Mouse (Mus musculus) neural tube, embryonic 12.5 days (tissue): ENCODE results near the gene Gja10. TPM values are rescaled to one million over a fixed set of nuclear protein-coding genes. Genes with fewer than 3 reads are reported as not detected.

Experiments
- ATAC-seq: fragments of 200-750 bp; cut with Nextera tagmentation; 2 replicates; pipeline ENCODE4 v1.8.0; 2017; ENCODE audit warnings: low read depth, mild to moderate bottlenecking, moderate TSS enrichment, moderate library complexity; ENCODE audit not compliant: low FRiP score
- H3K27ac ChIP-seq: fragments of 300-500 bp; sonication (generic); 2 replicates; pipeline ENCODE4 v1.5.1; 2016
- H3K27me3 ChIP-seq: fragments of 300-500 bp; sonication (generic); replicated peaks from 2 replicates; pipeline ENCODE4 v1.6.1; 2016; ENCODE audit warnings: mild to moderate bottlenecking
- H3K36me3 ChIP-seq: fragments of 300-500 bp; sonication (generic); 2 replicates; pipeline ENCODE4 v1.6.1; 2016; ENCODE audit warnings: mild to moderate bottlenecking
- H3K4me1 ChIP-seq: fragments of 300-500 bp; sonication (generic); 2 replicates; pipeline ENCODE4 v1.6.1; 2016
- H3K4me2 ChIP-seq: fragments of 300-500 bp; sonication (generic); replicated peaks from 2 replicates; pipeline ENCODE4 v1.6.1; 2016; ENCODE audit warnings: mild to moderate bottlenecking
- H3K4me3 ChIP-seq: fragments of 300-500 bp; sonication (generic); 2 replicates; pipeline ENCODE4 v1.5.1; 2016
- H3K9ac ChIP-seq: fragments of 300-500 bp; sonication (generic); 2 replicates; pipeline ENCODE4 v1.6.1; 2016; ENCODE audit warnings: mild to moderate bottlenecking
- H3K9me3 ChIP-seq: fragments of 300-500 bp; sonication (generic); 2 replicates; pipeline ENCODE4 v1.6.1; 2016; ENCODE audit warnings: mild to moderate bottlenecking
- WGBS: fragments of 180-500 bp; shearing (Covaris S2); methylation state at CpG from one replicate; pipeline ENCODE4 v1.1.7; 2016; 5-methylcytosine and 5-hydroxymethylcytosine counted together
- polyA plus RNA-seq: library from polyadenylated mRNA; unstranded; fragments of >200 nt; fragmentation: Nextera tagmentation; extraction: Ambion mirVana; gene quantifications from 2 replicates; pipeline ENCODE4 v1.2.1, GENCODE M21; 2016

Gene Gja10
- polyA plus RNA-seq, result 0.14 TPM in 2 replicates

GRCm38 (mm10) chr4:32602660-32603059 lies at the start of gene Gja10:
Gene Gja10, minus strand, starts transcription at chr4:32602760.
- Histone ChIP-seq H3K9ac (no peak within 1 kb of the TSS), H3K4me2 (no peak within 1 kb of the TSS), H3K4me3 (no peak within 1 kb of the TSS), H3K4me1 (no peaks in the 10 kb centered on the region), H3K27ac (no peak within 1 kb of the TSS), H3K27me3 (no peaks in the 10 kb centered on the region), H3K36me3 (no peaks in the 10 kb centered on the region), H3K9me3 (no peaks in the 10 kb centered on the region)
- no peak for ATAC-seq
- WGBS, result 73% methylated on average over 3 of the region's 3 CpGs

- no peak for ATAC-seq
- 88% methylated on average over 5 of the region's 5 CpGs for WGBS
Measured at GRCm38 (mm10) chr4:32651669-32652068, 49.1 kb upstream of the Gja10 start.

GRCm38 (mm10) chr4:32621637-32622036 lies 19.1 kb upstream of the Gja10 start:
- Histone ChIP-seq H3K36me3 (peaks cover 11% of the 10 kb centered on the region; the same call in 1 of the 2 replicates), H3K4me2 (no peak overlapping the region), H3K4me1 (peaks cover 4% of the 10 kb centered on the region; the same call in 1 of the 2 replicates), H3K9me3 (no peaks in the 10 kb centered on the region), H3K9ac (no peak overlapping the region), H3K27ac (no peak overlapping the region), H3K4me3 (no peak overlapping the region), H3K27me3 (no peaks in the 10 kb centered on the region)
- no peak for ATAC-seq

More at GRCm38 (mm10) chr4:32651669-32652068, 49.1 kb upstream of the Gja10 start:
- no peaks in the 10 kb centered on the region for H3K27me3 ChIP-seq
- H3K4me1 ChIP-seq, result no peaks in the 10 kb centered on the region
- no peak overlapping the region for H3K4me2 ChIP-seq
- H3K27ac ChIP-seq, result no peak overlapping the region
- no peak overlapping the region for H3K9ac ChIP-seq
- no peaks in the 10 kb centered on the region for H3K9me3 ChIP-seq
- H3K36me3 ChIP-seq, result peaks cover 17% of the 10 kb centered on the region
- no peak overlapping the region for H3K4me3 ChIP-seq

- WGBS, result under 1% methylated on average over 67 of the region's 67 CpGs
- Histone ChIP-seq H3K4me3 (peak within 1 kb of the TSS; percentile 95), H3K4me1 (peaks cover 14% of the 10 kb centered on the region; the same call in 1 of the 2 replicates), H3K36me3 (no peaks in the 10 kb centered on the region), H3K27me3 (no peaks in the 10 kb centered on the region), H3K27ac (peak within 1 kb of the TSS; percentile 27; the same call in 1 of the 2 replicates), H3K4me2 (peak within 1 kb of the TSS; percentile 78), H3K9me3 (no peaks in the 10 kb centered on the region), H3K9ac (peak within 1 kb of the TSS; percentile 84)
- peak; percentile 99 for ATAC-seq
Measured at GRCm38 (mm10) chr4:32615034-32615881, 12.7 kb upstream of the Gja10 start, which contains the start of gene Casp8ap2. Gene Casp8ap2, plus strand, starts transcription at chr4:32615451.

GRCm38 (mm10) chr4:32601135-32601534 lies 1.4 kb downstream of the Gja10 start:
- Histone ChIP-seq H3K9me3 (no peaks in the 10 kb centered on the region), H3K4me3 (no peak overlapping the region), H3K4me1 (no peaks in the 10 kb centered on the region), H3K4me2 (no peak overlapping the region), H3K36me3 (no peaks in the 10 kb centered on the region), H3K27me3 (no peaks in the 10 kb centered on the region), H3K27ac (no peak overlapping the region), H3K9ac (no peak overlapping the region)
- no peak for ATAC-seq
- WGBS, result 23% methylated on average over 12 of the region's 12 CpGs

GRCm38 (mm10) chr4:32588237-32588636 lies 14.3 kb downstream of the Gja10 start:
- Histone ChIP-seq H3K4me1 (no peaks in the 10 kb centered on the region), H3K9me3 (no peaks in the 10 kb centered on the region), H3K27ac (no peak overlapping the region), H3K27me3 (no peaks in the 10 kb centered on the region), H3K4me3 (no peak overlapping the region), H3K9ac (no peak overlapping the region), H3K36me3 (no peaks in the 10 kb centered on the region), H3K4me2 (no peak overlapping the region)
- 93% methylated on average over 6 of the region's 6 CpGs for WGBS
- no peak for ATAC-seq

- Histone ChIP-seq H3K27ac (no peak overlapping the region), H3K9ac (no peak overlapping the region), H3K4me2 (no peak overlapping the region), H3K36me3 (no peaks in the 10 kb centered on the region), H3K4me1 (no peaks in the 10 kb centered on the region), H3K27me3 (no peaks in the 10 kb centered on the region), H3K4me3 (no peak overlapping the region), H3K9me3 (no peaks in the 10 kb centered on the region)
- ATAC-seq, result no peak
- WGBS, result 90% methylated on average over 5 of the region's 5 CpGs
Measured at GRCm38 (mm10) chr4:32587543-32587942, 15.0 kb downstream of the Gja10 start.

GRCm38 (mm10) chr4:32586596-32586995 lies 16.0 kb downstream of the Gja10 start:
- H3K4me3 ChIP-seq, result no peak overlapping the region
- no peaks in the 10 kb centered on the region for H3K27me3 ChIP-seq
- H3K4me2 ChIP-seq, result no peak overlapping the region
- no peak overlapping the region for H3K9ac ChIP-seq
- H3K4me1 ChIP-seq, result no peaks in the 10 kb centered on the region
- peaks cover 3% of the 10 kb centered on the region; the same call in 1 of the 2 replicates for H3K36me3 ChIP-seq
- H3K27ac ChIP-seq, result no peak overlapping the region
- WGBS, result 15% methylated on average over 9 of the region's 9 CpGs
- no peaks in the 10 kb centered on the region for H3K9me3 ChIP-seq
- ATAC-seq, result no peak

- no peak for ATAC-seq
- H3K27me3 ChIP-seq, result no peaks in the 10 kb centered on the region
- no peak overlapping the region for H3K9ac ChIP-seq
- no peaks in the 10 kb centered on the region for H3K4me1 ChIP-seq
- H3K36me3 ChIP-seq, result peaks cover 19% of the 10 kb centered on the region
- H3K4me3 ChIP-seq, result no peak overlapping the region
- no peak overlapping the region for H3K4me2 ChIP-seq
- 36% methylated on average over 6 of the region's 6 CpGs for WGBS
- no peaks in the 10 kb centered on the region for H3K9me3 ChIP-seq
- no peak overlapping the region for H3K27ac ChIP-seq
Measured at GRCm38 (mm10) chr4:32584181-32584580, 18.4 kb downstream of the Gja10 start.

GRCm38 (mm10) chr4:32579850-32580249 lies 22.7 kb downstream of the Gja10 start:
- H3K4me3 ChIP-seq, result no peak overlapping the region
- WGBS, result 87% methylated on average over 8 of the region's 8 CpGs
- H3K4me1 ChIP-seq, result no peaks in the 10 kb centered on the region
- H3K9ac ChIP-seq, result no peak overlapping the region
- ATAC-seq, result no peak
- H3K9me3 ChIP-seq, result no peaks in the 10 kb centered on the region
- no peak overlapping the region for H3K27ac ChIP-seq
- H3K27me3 ChIP-seq, result no peaks in the 10 kb centered on the region
- H3K36me3 ChIP-seq, result peaks cover 40% of the 10 kb centered on the region
- no peak overlapping the region for H3K4me2 ChIP-seq

- 77% methylated on average over 9 of the region's 9 CpGs for WGBS
- no peak for ATAC-seq
Measured at GRCm38 (mm10) chr4:32575165-32575564, 27.4 kb downstream of the Gja10 start.

GRCm38 (mm10) chr4:32574604-32575003 lies 28.0 kb downstream of the Gja10 start:
- H3K9me3 ChIP-seq, result no peaks in the 10 kb centered on the region
- no peak overlapping the region for H3K9ac ChIP-seq
- H3K27me3 ChIP-seq, result no peaks in the 10 kb centered on the region
- H3K36me3 ChIP-seq, result peaks cover 24% of the 10 kb centered on the region
- H3K4me1 ChIP-seq, result peaks cover 14% of the 10 kb centered on the region
- no peak for ATAC-seq
- H3K4me2 ChIP-seq, result no peak overlapping the region
- no peak overlapping the region for H3K4me3 ChIP-seq
- WGBS, result 97% methylated on average over 1 of the region's 1 CpGs
- no peak overlapping the region for H3K27ac ChIP-seq

More at GRCm38 (mm10) chr4:32575165-32575564, 27.4 kb downstream of the Gja10 start:
- H3K4me3 ChIP-seq, result no peak overlapping the region
- H3K36me3 ChIP-seq, result peaks cover 30% of the 10 kb centered on the region
- no peaks in the 10 kb centered on the region for H3K27me3 ChIP-seq
- no peaks in the 10 kb centered on the region for H3K9me3 ChIP-seq
- H3K9ac ChIP-seq, result no peak overlapping the region
- H3K4me1 ChIP-seq, result peaks cover 9% of the 10 kb centered on the region
- H3K4me2 ChIP-seq, result no peak overlapping the region
- H3K27ac ChIP-seq, result no peak overlapping the region
